ENCODE assay signal across 1 mouse cellular context in genomic region chr2:26409362-26409761, GRCm38 (mm10).
TF ChIP-seq lines count a peak whose summit lies in the region.

No protein-coding gene starts in this region.

TF ChIP-seq in MEL, 35 proteins besides CTCF, POLR2A, EP300 and RAD21:
- TF ChIP-seq HCFC1 (IDR thresholded peaks at IDR 0.05; ENCODE audit: low read depth, low read length) (no peak), ZMIZ1 (IDR thresholded peaks at IDR 0.05; ENCODE audit: low read depth, low read length) (no peak), KAT2A (conservative IDR thresholded peaks at IDR 0.05; ENCODE audit: low read depth, low read length) (no peak), ZKSCAN1 (IDR thresholded peaks at IDR 0.05; ENCODE audit: low read depth, low read length) (no peak), E2F4 (IDR thresholded peaks at IDR 0.05; ENCODE audit: borderline replicate concordance, low read depth, low read length) (no peak)
TF ChIP-seq in MEL: peak in this region for 0.
